Mouse (Mus musculus) frontal cortex, adult (tissue): Measurements from ENCODE around the gene Cilp.
"Not testable (repeated sequence)": the region's sequence is repeated elsewhere in the genome, so short reads cannot be mapped to it uniquely, and the experiment has no call there.

Experiments used
- ATAC-seq: cut with Nextera tagmentation; 2 replicates; pipeline ENCODE4 v1.9.2; 2017; ENCODE audit warnings: mild to moderate bottlenecking, moderate library complexity, mixed read lengths; ENCODE audit not compliant: low TSS enrichment

The Cilp gene

DNA sequence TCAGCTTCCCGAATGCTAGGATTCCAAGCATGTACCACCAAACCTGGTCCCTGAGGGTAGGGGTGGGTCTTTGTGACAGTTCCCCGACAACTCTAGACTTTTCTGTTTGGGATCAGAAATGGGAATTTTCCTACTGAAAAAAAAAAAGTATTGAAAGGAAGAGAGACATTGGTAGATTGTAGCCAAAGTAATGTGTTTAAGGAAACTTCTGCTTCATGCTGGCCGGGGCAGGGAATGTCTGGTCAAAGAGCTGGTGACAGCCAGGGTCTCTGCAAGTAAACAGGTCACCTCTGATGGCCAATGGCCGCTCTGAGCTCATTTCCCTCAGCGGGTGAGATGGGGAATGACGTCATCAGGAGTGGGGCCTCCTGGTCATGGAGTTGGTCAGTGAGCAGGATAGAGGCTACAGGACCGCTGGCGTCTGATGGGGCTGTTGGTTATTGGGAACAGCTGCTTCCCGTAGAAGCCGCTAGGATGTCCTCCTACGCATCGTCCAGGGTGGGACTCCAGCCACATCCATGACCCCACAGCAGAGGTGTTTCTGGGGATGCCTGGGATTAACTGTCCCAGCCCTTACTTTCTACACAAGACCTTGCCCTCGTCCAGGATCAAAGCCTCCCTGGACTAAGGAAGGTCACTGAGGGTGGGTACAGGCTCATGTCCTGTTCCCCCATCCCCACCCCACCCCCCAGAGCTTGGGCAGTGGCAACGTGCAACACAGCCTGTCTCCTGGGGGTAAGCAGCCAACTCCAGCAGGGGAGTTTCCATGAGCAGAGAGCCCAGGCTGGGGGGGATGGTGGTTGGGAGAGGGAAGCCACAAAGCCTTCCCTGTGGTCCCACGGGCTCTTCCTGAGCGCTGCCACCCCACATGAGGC, 17.2 kb upstream of the Cilp start:
- ATAC-seq: no peak

DNA sequence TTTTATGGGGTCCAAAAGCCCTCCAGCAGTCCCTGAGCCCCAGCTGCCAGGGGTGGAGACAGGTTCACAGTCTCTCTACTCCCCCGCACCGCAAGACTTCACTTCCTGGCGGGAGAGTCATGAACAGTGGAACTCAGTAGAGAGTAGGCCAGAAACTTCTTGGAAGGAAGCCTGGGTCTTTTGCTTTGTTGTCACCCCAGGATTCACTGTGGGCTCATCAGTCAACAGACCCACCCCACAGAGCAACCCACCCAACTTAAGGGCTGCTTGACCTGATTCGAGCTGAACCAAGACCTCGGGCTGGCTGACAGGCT, 16.6 kb upstream of the Cilp start:
- no peak for ATAC-seq

DNA sequence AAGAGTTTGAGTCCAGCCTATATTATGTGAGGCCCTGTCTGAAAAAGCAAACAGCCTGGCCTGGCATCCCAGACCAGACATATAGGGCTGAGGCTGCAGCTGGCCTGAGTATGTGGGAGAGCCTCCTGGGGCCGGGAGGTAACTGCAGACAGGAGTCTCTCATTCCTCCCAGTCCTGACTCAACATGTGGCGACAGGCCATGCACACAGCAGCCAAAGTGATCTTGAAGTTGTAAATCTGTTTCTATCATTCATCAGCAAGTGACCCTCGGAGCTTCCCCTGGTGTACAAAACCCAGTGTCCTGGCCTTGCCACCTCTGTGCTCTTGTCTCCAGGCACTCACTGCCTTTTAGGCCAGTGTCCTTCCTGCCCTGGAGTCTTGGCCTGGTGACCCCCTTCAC, 13.0 kb upstream of the Cilp start:
- no peak for ATAC-seq

DNA sequence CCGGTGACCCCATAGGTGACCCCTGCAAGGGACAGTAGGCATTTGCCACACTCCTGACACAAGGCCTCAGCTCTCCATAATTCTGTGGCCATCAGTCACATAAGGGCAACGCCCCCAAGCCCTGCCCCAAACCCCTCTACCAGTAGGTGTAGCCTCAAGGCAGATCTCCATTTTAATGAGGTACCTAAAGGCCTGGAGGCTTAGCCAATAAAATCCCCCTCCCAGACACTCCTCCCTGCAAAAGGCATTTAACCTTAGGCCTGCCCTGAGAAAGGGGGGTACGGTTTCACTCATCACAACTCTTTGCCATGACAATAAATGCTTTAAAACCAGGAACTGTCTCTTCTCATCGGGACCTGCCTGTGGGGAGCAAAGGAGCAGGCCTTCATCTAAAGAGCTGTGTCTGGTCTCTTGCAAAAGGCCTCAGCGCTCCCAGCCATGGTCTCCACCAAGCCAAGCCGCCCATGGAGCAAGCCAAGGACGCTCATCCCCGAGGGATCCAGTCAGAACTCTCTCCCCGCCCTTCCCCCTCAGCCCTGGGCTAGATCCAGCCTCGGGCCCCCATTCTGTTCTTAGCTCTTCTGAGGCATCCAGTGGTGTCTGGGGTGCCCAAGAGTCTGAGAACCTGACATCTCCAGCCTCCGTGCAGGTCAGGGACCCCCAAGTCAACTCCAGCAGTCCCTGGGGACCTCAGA, 8.9 kb upstream of the Cilp start:
- no peak for ATAC-seq

DNA sequence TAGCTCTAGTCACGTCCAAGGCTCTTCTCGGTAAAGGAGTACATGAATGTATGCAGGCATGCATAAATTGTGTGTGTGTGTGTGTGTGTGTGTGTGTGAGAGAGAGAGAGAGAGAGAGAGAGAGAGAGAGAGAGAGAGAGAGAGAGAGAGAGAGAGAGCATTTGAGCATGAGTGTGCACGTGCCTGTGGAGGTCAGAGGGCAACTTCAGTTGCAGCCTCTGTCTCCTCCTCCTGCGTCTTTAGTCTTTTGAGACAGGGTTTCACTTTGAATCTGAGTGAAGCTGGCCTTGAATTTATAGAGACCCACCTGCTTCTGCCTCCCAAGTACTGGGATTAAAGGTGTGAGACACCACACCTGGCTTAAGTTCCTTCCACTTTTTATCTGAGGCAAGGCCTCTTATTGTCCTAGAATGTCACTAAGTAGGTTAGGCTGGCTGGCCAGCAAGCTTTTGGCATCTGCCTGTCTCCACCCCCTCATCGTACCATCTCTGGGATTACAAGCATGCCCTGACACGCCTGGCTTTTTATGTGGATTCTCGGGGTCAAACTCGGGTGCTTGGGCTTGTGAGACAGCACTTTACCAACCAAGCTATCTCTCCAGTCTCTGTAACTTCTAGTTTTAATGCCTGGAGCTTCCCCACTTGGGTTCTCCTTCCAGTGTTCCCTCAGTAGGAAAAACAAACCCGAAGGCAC, 7.6 kb upstream of the Cilp start:
- ATAC-seq: no peak

DNA sequence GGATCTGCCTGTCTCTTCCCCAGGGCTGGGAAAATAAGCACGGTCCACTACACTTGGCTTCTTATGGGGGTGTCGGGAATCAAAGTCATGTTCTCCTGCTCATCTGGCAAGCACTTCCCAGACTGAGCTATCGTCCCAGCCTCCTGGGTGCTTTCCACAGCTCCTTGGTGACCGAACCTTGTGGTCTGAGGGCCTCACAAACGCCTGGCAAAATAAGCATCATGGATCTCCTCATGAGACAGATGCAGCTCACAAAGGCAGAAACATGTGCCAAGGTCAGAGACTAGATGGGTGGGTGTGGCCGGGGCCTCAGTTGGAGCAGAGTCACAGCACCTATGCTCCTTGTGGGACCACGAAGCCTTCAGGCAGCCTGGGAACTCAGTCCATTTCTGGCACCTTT, 5.6 kb upstream of the Cilp start:
- no peak for ATAC-seq

DNA sequence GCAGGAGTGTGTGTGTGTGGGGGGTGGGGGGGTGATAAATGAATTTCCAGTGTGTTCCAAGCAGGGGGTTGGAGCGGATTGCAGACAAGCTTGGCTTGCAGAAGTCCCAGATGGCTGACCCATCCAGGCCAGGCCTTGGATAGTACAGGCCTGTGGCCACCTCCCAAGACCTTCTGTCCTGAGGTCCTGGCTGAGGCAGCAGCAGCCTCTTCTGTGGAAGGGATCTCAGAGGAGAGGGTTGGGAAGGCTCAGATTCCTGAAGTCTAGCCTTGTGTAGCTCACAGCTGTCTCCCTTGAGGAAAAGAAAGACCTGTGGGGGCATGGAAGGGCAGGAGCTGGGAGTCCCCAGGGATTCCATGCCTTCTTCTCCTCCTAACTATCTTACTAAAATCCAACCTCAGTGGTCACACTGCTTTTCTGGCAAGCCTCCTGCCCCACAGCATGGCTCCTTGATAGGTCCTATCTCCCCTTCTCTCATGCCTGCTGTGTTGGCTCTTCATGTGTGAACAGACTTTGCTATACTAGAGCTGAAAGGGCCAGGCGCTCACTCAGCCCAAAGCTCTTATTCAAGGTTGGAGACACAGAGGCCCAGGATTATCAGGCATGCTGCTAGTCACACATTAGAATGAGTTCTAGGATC, 3.3 kb upstream of the Cilp start:
- ATAC-seq: no peak

DNA sequence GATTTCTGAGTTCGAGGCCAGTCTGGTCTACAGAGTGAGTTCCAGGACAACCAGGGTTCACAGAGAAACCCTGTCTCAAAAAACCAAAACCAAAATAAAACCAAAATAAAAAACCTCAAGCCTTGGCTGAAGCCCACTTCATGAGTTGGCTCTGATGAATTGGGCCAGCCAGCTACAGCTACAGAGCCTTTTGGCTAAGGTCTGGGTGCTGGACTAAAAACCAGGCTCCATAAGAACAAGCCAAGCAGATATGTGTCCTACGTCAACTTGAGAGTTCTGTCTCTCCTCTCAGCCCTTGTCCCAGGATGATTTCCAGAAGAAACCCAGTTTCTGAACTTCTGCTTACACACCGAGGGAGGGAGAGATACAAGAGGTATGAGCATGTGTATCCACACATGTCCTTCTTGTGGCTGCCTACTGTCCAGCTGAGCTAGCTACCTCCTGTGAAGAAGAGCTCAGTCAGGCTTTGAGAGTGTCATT, 2.3 kb upstream of the Cilp start:
- ATAC-seq: no peak

DNA sequence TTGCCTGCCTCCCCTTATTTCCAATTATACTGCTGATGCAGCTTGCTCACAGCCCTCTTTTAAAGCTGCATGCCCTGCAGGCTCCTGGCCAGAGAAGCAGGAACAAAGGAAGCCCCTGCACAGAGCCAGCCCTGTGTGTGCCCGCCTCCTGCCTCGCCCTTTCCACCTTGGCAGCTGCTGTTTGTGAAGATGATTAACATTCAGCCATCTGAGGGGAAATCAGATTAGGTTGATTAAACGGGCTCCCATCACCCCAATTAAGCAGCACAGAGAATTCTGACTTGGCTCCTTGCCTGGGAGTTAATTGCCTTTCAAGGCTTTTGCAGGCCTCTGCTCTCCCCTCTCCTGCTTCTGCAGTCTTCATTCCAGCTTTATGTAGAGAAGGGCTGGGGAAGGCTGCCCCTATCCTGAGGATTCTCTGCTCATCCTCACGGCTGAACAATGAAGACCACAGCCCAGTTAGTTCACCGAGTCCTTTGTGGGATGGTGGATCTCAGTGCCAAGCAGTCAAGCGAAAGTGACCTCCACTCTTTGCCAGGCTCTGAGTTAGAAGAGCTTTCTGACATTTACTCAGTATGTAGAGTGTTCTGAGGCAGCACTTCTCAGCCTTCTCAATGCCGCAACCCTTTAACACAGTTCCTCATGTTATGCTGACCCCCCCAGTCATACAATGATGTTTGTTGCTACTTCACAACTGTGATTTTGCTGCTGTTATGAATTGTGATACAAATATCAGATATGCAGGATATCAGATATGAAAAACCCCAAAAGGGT, 2.9 kb downstream of the Cilp start:
- peak; percentile 50; the same call in 1 of the 2 replicates for ATAC-seq

DNA sequence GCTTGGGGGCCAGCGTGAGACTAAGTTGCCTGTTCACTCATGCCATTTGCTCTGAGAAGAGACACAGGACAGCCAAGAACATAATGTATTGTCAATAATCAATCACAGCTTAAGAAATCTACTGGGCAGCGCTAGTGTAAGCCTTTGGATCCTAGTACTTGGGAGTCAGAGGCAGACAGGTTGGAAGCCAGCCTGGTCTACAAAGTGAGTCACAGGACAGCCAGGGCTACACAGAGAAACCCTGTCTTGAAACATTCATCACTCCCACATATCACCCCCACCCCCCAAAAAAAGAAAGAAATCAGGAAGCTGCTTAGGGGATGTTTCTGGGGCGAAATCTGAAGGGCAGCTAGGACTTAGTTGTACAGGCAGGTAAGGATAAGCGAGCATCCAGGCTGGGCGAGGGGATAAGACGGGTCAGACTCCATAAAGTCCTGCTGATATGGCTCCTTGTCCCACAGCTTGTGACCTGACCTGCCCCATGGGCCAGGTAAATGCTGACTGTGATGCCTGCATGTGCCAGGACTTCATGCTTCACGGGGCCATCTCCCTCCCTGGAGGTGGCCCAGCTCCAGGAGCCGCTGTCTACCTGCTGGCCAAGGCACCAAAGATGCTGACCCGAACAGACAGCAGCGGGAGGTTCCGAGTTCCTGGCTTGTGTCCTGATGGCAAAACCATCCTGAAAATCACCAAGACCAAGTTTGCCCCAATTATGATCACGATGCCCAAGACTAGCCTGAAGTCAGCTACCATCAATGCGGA, 8.2 kb downstream of the Cilp start:
- no peak for ATAC-seq

DNA sequence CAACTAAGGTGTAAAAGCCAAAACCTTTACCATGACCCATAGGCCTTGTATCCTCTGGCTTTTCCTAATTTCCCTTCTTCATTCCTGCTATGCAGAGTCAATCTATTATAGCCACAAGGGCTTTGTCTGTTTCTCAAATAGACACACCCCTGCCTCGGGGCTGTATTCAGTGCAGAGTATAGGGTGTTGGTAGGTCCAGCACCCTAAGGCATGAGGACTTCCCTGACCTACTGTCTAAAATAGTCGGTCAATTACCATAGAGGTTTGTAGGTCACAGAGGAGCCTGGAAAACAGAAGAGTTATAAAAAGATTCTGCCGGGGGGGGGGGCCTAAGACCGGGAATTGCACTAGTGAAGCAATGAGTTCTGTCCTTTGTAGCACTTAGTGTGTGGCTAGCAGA, 8.9 kb downstream of the Cilp start:
- ATAC-seq: no peak

DNA sequence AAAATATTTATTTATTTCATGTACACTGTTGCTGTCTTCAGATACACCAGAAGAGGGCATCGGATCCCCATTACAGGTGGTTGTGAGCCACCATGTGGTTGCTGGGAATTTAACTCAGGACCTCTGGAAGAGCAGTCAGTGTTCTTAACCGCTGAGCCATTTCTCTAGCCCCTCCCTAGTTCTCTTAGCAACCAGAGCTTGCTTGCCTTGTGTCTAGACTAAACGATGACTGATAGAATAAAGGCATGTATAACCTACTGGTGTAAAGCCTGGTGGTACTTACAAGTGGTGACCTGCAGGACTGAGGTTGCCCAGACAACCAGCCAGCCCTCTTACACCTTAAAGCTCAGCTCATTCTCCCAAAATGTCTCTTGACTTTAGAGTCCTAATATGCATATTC, 9.9 kb downstream of the Cilp start:
- not testable (repeated sequence) for ATAC-seq

DNA sequence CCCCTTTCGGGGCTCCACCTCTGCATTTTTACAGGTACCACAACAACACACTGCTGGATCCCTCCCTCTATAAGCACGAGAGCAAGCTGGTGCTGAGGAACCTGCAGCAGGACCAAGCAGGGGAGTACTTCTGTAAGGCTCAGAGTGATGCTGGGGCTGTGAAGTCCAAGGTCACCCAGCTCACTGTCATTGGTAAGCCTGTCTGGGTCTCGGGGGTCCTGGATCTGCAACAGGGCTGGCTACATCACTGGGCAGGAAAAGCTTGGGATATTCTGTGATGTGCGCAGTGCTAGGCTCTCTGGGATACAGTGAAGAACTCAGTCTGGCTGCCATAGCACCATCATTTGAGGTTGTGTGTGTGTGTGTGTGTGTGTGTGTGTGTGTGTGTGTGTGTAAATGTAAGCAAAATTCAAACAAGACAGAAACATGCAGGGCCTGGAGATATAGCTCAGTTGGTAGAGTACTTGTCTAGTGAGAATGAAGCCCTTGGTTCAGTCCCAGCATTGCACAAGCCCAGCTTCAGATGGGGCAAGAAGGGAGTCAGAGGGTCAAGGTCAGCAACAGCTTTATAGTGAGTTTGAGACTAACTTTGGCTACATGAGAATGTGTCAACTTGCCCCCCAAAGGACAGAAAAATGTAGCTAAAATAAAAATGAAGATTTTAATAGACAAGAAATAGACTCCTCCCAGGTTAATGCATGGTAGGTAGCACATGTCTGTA, 11.0 kb downstream of the Cilp start:
- ATAC-seq: no peak

DNA sequence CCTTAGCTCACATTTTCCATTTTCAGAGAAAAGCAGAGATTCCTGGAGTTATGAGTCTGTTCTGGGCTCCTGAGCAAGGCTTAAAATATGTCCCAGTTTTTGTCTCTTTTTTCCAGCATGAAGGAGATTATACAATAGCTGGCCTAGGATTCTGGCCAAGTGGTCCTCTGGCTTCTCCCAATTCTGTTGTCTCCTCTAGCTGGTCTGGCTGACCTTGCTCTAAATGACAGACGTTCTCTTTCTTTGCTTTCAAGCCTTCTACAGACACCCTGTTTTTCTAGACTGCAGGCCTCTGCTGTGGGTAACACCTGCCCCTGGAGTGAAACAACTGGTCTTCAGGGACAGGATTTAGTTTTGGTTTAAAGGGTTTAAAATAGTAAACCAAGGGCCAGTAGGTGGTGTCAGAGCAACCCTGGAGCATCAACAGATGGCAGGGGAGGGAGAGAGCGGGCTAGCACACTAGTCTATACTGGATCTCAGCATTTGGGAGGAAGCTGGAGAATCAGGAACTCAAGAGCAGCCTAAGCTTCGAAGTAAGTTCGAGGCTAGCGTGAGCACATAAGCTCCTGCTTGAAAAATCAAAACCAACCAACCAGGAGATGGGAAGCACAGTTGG, 16.7 kb downstream of the Cilp start:
- ATAC-seq: peak; percentile 67

DNA sequence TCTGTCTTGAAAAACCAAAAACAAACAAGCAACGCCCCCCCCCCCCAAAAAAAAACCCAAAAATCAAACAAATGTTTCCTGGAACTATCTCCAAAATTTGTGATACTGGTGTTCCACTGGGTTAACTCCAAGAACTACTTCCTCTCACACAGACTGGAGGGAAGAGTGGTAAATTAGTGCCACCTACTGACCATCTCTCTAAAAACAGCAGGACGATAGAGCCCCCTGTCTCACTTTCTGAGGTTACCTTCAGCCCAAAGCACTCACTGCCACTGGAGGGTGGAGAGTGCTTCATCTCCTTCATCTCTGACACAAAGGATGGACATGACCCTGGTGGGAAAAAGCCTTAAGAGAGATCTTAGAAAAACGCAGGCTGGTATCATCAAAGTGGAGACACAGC, 18.3 kb downstream of the Cilp start:
- ATAC-seq: peak; percentile 69; the same call in 1 of the 2 replicates

DNA sequence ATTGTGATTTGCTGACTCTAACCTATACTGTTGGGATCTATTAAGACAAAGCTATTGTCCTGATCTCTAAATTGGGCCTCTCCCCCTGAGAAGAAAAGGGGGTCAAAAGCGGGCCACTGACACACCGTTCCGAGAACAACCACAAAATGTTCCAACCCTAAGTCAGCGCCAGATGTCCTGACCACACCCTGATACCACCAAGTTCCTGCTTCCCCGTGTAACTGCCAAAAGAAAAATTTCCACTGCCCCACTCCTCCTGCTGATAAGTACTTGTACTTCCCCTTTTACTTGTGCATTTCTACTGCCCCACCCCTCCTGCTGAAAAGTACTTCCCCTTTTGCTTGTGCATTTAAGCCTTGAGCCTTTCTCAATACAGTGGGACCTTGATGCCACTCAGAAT, 23.3 kb downstream of the Cilp start:
- not testable (repeated sequence) for ATAC-seq

DNA sequence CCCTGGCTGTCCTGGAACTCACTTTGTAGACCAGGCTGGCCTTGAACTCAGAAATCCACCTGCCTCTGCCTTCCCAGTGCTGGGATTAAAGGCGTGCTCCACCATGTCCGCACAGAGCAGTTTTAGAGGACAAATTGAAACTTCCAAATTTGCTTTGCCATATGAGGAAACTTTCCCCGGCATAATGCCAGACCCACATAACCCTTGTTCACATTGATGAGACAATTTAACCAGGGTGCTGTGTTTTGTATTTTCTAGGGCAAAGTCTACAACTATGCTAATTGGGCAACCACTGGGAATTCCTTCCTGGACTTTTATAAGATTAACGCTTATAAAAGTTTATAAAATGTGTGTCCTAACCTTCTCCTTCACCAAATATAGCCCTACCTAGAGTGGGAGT, 25.0 kb downstream of the Cilp start:
- ATAC-seq: no peak

DNA sequence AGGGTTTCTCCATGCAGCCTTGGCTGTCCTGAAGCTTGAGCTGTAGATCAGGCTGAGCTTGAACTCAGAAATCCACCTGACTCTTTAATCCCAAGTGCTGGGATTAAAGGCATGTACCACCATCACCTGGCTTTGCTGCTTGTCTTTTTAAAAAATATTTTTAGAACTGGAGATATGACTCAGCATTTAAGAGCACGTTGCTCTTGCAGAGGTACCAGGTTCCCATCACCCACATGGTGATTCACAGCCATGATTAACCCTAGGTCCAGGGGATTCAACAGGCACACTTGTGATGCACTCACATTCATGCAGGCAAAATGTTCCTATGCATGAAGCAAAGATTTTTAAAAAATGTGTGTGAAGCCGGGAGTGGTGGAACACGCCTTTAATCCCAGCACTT, 27.4 kb downstream of the Cilp start:
- ATAC-seq: no peak

DNA sequence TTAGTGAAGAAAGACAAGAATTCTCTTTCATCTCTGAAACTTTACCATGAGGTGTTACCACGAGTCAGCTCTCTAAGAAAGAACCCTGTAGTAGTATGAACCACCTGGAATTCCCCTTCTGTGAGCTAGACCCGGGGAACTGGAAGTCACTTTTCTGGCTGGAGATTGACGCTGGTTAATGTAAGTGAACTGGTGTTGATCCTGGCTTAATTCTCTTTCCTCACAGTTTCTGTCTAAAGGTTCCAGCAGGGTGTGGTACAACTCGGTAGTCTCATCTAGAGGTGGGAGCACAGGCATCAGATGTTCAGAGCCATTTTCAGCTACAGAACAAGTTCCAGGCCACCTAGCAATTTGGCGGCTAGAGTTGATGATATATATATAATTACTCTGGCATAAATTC, 28.1 kb downstream of the Cilp start:
- no peak for ATAC-seq

DNA sequence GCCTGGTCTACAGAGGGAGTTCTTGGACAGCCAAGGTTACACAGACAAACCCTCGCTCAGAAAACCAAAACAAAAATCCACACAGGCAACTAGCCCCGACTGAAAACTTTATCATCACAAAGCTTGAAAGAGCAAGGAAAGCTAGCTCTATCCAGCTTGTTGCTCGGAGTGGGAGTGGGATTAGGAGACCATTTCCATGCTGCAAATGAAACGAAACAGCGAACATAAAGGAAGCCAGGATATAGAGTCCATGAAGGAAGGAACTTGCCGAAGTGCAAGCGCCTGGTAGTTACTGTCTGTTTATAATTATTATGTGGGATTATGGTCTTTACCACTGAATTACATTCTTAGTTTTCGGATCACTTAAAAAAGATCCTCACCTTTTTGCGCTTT, 28.6 kb downstream of the Cilp start:
- ATAC-seq: peak; percentile 2; the same call in 1 of the 2 replicates
